Mouse (Mus musculus) intestine, embryonic 16.5 days (tissue): Measurements from ENCODE around the gene Serpina9. TPM values are rescaled to one million over a fixed set of nuclear protein-coding genes. Genes with fewer than 3 reads are reported as not detected.
A peak's percentile ranks its signal among the peaks of the same experiment; 100 is the strongest.

ENCODE experiments used
- ATAC-seq: fragments of 200-750 bp; cut with Nextera tagmentation; 2 replicates; pipeline ENCODE4 v1.8.0; 2017; ENCODE audit warnings: moderate TSS enrichment, moderate library complexity
- H3K27ac ChIP-seq: fragments of 300-500 bp; sonication (generic); 2 replicates; pipeline ENCODE4 v1.5.1; 2014; ENCODE audit warnings: mild to moderate bottlenecking, low read length
- H3K27me3 ChIP-seq: fragments of 300-500 bp; sonication (generic); replicated peaks from 2 replicates; pipeline ENCODE4 v1.6.1; 2014; ENCODE audit warnings: low read length, control low read depth, mixed read lengths; ENCODE audit not compliant: control insufficient read depth, insufficient read depth
- H3K36me3 ChIP-seq: fragments of 300-500 bp; sonication (generic); 2 replicates; pipeline ENCODE4 v1.6.1; 2014; ENCODE audit warnings: low read length, control low read depth; ENCODE audit not compliant: control insufficient read depth, insufficient read depth
- H3K4me1 ChIP-seq: fragments of 300-500 bp; sonication (generic); 2 replicates; pipeline ENCODE4 v1.6.1; 2014; ENCODE audit warnings: low read length, control low read depth, mixed read lengths; ENCODE audit not compliant: control insufficient read depth, insufficient read depth
- H3K4me2 ChIP-seq: fragments of 300-500 bp; sonication (generic); 2 replicates; pipeline ENCODE4 v1.6.1; 2014; ENCODE audit warnings: low read depth, low read length, control low read depth
- H3K4me3 ChIP-seq: fragments of 300-500 bp; sonication (generic); 2 replicates; pipeline ENCODE4 v1.5.1; 2014; ENCODE audit warnings: mild to moderate bottlenecking, low read length
- H3K9ac ChIP-seq: fragments of 300-500 bp; sonication (generic); 2 replicates; pipeline ENCODE4 v1.6.1; 2014; ENCODE audit warnings: low read depth, low read length
- H3K9me3 ChIP-seq: fragments of 300-500 bp; sonication (generic); 2 replicates; pipeline ENCODE4 v1.6.1; 2016; ENCODE audit warnings: low read length, control low read depth; ENCODE audit not compliant: control insufficient read depth
- WGBS: fragments of 180-500 bp; shearing (Covaris S2); extraction: QIAGEN DNeasy Blood & Tissue Kit; methylation state at CpG from one replicate; pipeline ENCODE4 v1.1.7; 2014; 5-methylcytosine and 5-hydroxymethylcytosine counted together
- polyA plus RNA-seq: library from polyadenylated mRNA; unstranded; fragments of >200 nt; fragmentation: Nextera tagmentation; extraction: Ambion mirVana; gene quantifications from 2 replicates; pipeline ENCODE4 v1.2.1, GENCODE M21; 2015

Serpina9 gene
- polyA plus RNA-seq, 1 experiment from 2014 or later, result 0.04 TPM

DNA sequence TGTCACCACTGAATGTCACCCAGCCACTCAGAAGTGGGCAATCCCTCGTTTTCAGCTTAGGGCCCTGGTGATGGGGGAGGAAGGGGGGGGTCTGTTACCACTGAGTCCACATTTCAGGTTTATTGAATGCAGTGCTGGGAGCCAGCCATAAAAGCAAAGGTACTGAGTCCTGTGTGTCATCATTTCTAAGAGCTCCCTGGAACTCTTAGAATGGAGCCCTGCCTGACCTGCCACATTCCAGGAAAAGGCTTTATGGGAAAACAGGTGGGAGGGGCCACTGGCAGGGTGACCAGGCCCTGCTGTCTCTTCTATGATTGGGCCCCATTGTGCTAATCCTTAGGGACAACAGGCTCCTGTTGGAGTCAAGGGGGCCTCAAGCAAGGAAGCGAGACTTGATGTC is 17.0 kb downstream of the Serpina9 start:
- Histone ChIP-seq H3K4me3 (no peak overlapping the region), H3K36me3 (no peaks in the 10 kb centered on the region), H3K4me1 (no peaks in the 10 kb centered on the region), H3K4me2 (no peak overlapping the region), H3K27ac (no peak overlapping the region), H3K27me3 (no peaks in the 10 kb centered on the region), H3K9ac (no peak overlapping the region), H3K9me3 (no peaks in the 10 kb centered on the region)
- ATAC-seq, result peak; percentile 29; the same call in 1 of the 2 replicates
- 68% methylated on average over 2 of the region's 2 CpGs for WGBS

- WGBS, result 33% methylated on average over 5 of the region's 5 CpGs
- Histone ChIP-seq H3K4me2 (no peak overlapping the region), H3K9ac (no peak overlapping the region), H3K27ac (no peak overlapping the region), H3K36me3 (no peaks in the 10 kb centered on the region), H3K4me1 (no peaks in the 10 kb centered on the region), H3K9me3 (no peaks in the 10 kb centered on the region), H3K4me3 (no peak overlapping the region), H3K27me3 (no peaks in the 10 kb centered on the region)
- peak; percentile 37; the same call in 1 of the 2 replicates for ATAC-seq
Measured at GRCm38 (mm10) chr12:103995292-103996072, 18.1 kb downstream of the Serpina9 start.

GRCm38 (mm10) chr12:103992945-103993344 is 20.6 kb downstream of the Serpina9 start:
- WGBS, result 69% methylated on average over 7 of the region's 7 CpGs
- ATAC-seq, result no peak
- no peaks in the 10 kb centered on the region for H3K36me3 ChIP-seq

GRCm38 (mm10) chr12:103989857-103990256 is 23.7 kb downstream of the Serpina9 start, which contains the start of gene Serpina11:
TSS of gene Serpina11 (minus strand) at chr12:103989957.
- ATAC-seq, result no peak
- no peak within 1 kb of the TSS for H3K4me3 ChIP-seq
- no peaks in the 10 kb centered on the region for H3K27me3 ChIP-seq
- no peak within 1 kb of the TSS for H3K27ac ChIP-seq
- no peak within 1 kb of the TSS for H3K4me2 ChIP-seq
- 89% methylated on average over 6 of the region's 6 CpGs for WGBS
- H3K9ac ChIP-seq, result no peak within 1 kb of the TSS
- no peaks in the 10 kb centered on the region for H3K9me3 ChIP-seq
- H3K36me3 ChIP-seq, result no peaks in the 10 kb centered on the region
- no peaks in the 10 kb centered on the region for H3K4me1 ChIP-seq

More at GRCm38 (mm10) chr12:103992945-103993344, 20.6 kb downstream of the Serpina9 start:
- Histone ChIP-seq H3K9ac (no peak overlapping the region), H3K27ac (no peak overlapping the region), H3K4me1 (no peaks in the 10 kb centered on the region), H3K4me3 (no peak overlapping the region), H3K27me3 (no peaks in the 10 kb centered on the region), H3K4me2 (no peak overlapping the region), H3K9me3 (no peaks in the 10 kb centered on the region)

- Histone ChIP-seq H3K4me1 (no peaks in the 10 kb centered on the region), H3K9ac (no peak overlapping the region), H3K4me2 (no peak overlapping the region), H3K27ac (no peak overlapping the region), H3K9me3 (no peaks in the 10 kb centered on the region), H3K27me3 (no peaks in the 10 kb centered on the region), H3K36me3 (no peaks in the 10 kb centered on the region), H3K4me3 (no peak overlapping the region)
- WGBS, result 54% methylated on average over 2 of the region's 2 CpGs
- ATAC-seq, result no peak
Measured at GRCm38 (mm10) chr12:103989514-103989767, 24.1 kb downstream of the Serpina9 start.

GRCm38 (mm10) chr12:103988754-103989513 is 24.6 kb downstream of the Serpina9 start:
- Histone ChIP-seq H3K4me2 (no peak overlapping the region), H3K9ac (no peak overlapping the region), H3K4me3 (no peak overlapping the region), H3K27ac (no peak overlapping the region), H3K27me3 (no peaks in the 10 kb centered on the region), H3K9me3 (no peaks in the 10 kb centered on the region), H3K4me1 (no peaks in the 10 kb centered on the region), H3K36me3 (no peaks in the 10 kb centered on the region)
- 33% methylated on average over 14 of the region's 14 CpGs for WGBS
- ATAC-seq, result peak; percentile 79

DNA sequence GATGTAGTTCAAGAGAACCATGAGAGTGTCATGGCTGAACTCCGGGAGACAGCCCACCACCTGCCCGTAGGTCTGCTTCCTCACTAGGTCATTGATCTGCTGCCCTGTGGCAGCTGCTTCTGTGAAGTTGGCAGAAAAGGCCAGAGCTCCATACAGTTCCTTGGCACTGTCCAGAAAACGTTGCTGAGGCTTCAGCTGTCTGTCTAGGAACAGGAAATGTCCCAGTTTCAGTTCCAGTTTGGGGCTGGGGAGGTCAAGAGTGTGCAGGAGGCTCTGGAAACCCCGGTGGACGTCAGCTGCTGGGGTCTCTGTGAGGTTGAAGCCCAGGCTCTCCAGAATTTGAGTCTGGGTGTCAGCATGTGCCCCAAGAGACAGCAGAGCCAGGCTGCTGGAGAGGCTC is 27.7 kb downstream of the Serpina9 start:
- WGBS, result 61% methylated on average over 5 of the region's 5 CpGs
- Histone ChIP-seq H3K4me3 (no peak overlapping the region), H3K4me2 (no peak overlapping the region), H3K9me3 (no peaks in the 10 kb centered on the region), H3K4me1 (no peaks in the 10 kb centered on the region), H3K9ac (no peak overlapping the region), H3K36me3 (no peaks in the 10 kb centered on the region), H3K27ac (no peak overlapping the region), H3K27me3 (no peaks in the 10 kb centered on the region)
- no peak for ATAC-seq

- no peak overlapping the region for H3K4me3 ChIP-seq
- no peaks in the 10 kb centered on the region for H3K9me3 ChIP-seq
- H3K27me3 ChIP-seq, result no peaks in the 10 kb centered on the region
- H3K4me1 ChIP-seq, result no peaks in the 10 kb centered on the region
- no peak overlapping the region for H3K27ac ChIP-seq
- H3K9ac ChIP-seq, result no peak overlapping the region
- H3K36me3 ChIP-seq, result no peaks in the 10 kb centered on the region
- no peak for ATAC-seq
- 62% methylated on average over 4 of the region's 4 CpGs for WGBS
- no peak overlapping the region for H3K4me2 ChIP-seq
Measured at GRCm38 (mm10) chr12:103984935-103985334, 28.6 kb downstream of the Serpina9 start.

DNA sequence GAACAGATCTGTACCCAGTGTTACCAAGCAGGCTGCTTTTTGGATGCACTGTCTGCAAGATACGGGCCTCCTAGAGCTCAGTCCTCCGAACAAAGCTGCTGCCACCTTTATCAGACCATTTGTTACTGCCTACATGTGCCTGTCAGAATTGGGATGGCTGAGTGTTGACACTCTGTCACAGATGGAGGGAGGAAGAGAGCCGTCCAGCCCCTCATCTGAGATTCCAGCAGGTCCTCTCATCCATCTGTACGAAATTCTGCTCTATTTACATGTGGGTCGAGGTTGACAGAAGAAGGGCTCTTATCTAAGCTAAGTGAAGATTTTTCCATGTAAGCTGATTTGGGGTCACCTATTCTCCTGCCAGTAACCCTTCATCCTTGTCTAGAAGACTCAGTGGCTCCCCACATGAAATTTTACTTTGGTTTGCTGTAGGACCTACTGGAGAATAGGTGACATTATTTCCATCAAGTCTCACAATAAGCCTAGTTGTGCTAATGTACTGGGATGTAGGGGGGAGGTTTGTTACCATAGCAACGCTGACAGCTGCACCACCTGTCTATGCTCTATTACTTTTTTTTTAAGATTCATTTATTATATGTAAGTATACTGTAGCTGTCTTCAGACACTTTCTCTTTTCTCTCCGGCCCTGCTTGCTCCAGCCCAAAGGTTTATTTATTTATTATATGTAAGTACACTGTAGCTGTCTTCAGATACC is 31.8 kb downstream of the Serpina9 start:
- Histone ChIP-seq H3K4me3 (no peak overlapping the region), H3K9ac (no peak overlapping the region), H3K27me3 (no peaks in the 10 kb centered on the region), H3K36me3 (no peaks in the 10 kb centered on the region), H3K27ac (no peak overlapping the region), H3K4me2 (no peak overlapping the region), H3K9me3 (no peaks in the 10 kb centered on the region), H3K4me1 (no peaks in the 10 kb centered on the region)
- 73% methylated on average over 7 of the region's 7 CpGs for WGBS
- ATAC-seq, result no peak
